Mouse (Mus musculus) cerebellum, adult 2 months (tissue): Measurements from ENCODE around the gene Ptges3l.

Source experiments
- CTCF ChIP-seq: fragments of 200-500 bp; IDR thresholded peaks from 2 replicates; pipeline ENCODE4 v1.5.1; 2011; ENCODE audit warnings: low read depth, mild to moderate bottlenecking, control low read depth, low read length, moderate library complexity, borderline replicate concordance; ENCODE audit not compliant: insufficient read depth
- POLR2A ChIP-seq: fragments of 200-500 bp; IDR thresholded peaks from 2 replicates; pipeline ENCODE4 v1.6.1; 2011; ENCODE audit warnings: low read length, control low read depth, borderline replicate concordance; ENCODE audit not compliant: insufficient read depth

DNA sequence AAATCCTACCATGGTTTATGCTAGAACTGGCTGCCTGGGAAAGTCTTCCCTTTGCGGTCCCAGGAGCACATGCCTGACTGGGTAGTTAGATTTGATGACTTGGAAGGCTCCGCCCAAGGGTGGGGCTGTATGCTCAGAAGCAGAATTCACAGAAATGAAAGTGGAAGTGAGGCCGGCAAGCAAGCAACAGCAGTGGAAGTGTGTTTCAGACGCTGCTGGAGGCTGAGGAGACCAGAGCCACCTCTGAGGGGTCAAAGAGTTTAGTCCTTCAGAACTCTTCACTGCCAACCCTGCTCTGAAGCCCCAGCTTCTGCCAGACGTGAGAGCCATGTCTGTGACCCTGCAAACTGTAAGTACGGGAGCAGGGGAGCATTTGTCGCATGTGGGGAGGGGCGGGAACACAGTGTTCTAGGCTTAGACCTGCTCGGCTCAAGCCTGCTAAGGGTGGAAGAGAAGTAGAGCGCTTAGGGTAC, 23.2 kb upstream of the Ptges3l start, which contains the start of gene Ifi35:
- no peak for TF ChIP-seq CTCF
- TF ChIP-seq POLR2A, result no peak
